Comparison of ENCODE assay signal across 18 mouse cellular contexts in genomic region chr11:78324965-78325364, GRCm38 (mm10). TPM values are rescaled to one million over a fixed set of nuclear protein-coding genes. Genes with fewer than 3 reads are reported as not detected.
DNase-seq lines count a peak whose midpoint lies in the region; ATAC-seq and TF ChIP-seq lines count a peak whose summit lies in the region.
"Had no signal": no experiment of that assay in that cellular context is flagged by ENCODE, and none has a peak within 500 bp of the region (broad histone marks: within the 10 kb centered on the region; RNA-seq: fewer than 3 reads in every experiment).

No protein-coding gene starts in this region.

- peaks cover 10 to 13% of the 10 kb centered on the region in 2 experiments for H3K4me1 ChIP-seq in liver, embryonic 14.5 days (replicated peaks; ENCODE audit: control insufficient read depth in 2 of 2, insufficient read depth in 2 of 2, low read length in 1 of 2)
- H3K4me1 ChIP-seq in liver, embryonic 11.5 days (replicated peaks; ENCODE audit: control insufficient read depth, insufficient read depth, low read length): peaks cover 12% of the 10 kb centered on the region
- peaks cover 31% of the 10 kb centered on the region for H3K4me1 ChIP-seq in forebrain, embryonic 16.5 days (replicated peaks; ENCODE audit: control insufficient read depth, insufficient read depth, low read length)
- H3K4me1 ChIP-seq in neural tube, embryonic 13.5 days (replicated peaks): peaks cover 46% of the 10 kb centered on the region
- H3K4me1 ChIP-seq in lung, adult 2 months (ENCODE audit: control insufficient read depth, insufficient read depth, low read length): peaks cover 13% of the 10 kb centered on the region

- no peak overlapping the region for H3K9ac ChIP-seq in liver, embryonic 14.5 days (replicated peaks)
- H3K9ac ChIP-seq in liver, embryonic 11.5 days (ENCODE audit: low read depth, low read length): no peak overlapping the region
- no peak overlapping the region for H3K9ac ChIP-seq in forebrain, embryonic 16.5 days (replicated peaks; ENCODE audit: low read depth, low read length)
- H3K9ac ChIP-seq in neural tube, embryonic 13.5 days: no peak overlapping the region
- H3K9ac ChIP-seq: liver, postnatal 0 days; stomach, embryonic 15.5 days had no signal

- H3K36me3 ChIP-seq in liver, embryonic 14.5 days (replicated peaks; ENCODE audit: control insufficient read depth, insufficient read depth, low read depth): peaks cover 27% of the 10 kb centered on the region
- H3K36me3 ChIP-seq in liver, embryonic 11.5 days (ENCODE audit: control insufficient read depth, insufficient read depth, low read length): peaks cover 19% of the 10 kb centered on the region
- H3K36me3 ChIP-seq in forebrain, embryonic 16.5 days (ENCODE audit: control insufficient read depth, insufficient read depth): no peaks in the 10 kb centered on the region
- no peaks in the 10 kb centered on the region for H3K36me3 ChIP-seq in neural tube, embryonic 13.5 days

- 86% methylated on average over 12 of the region's 12 CpGs for WGBS in liver, embryonic 14.5 days (ENCODE audit: insufficient replicate concordance)
- WGBS in liver, embryonic 11.5 days: 90% methylated on average over 12 of the region's 12 CpGs
- WGBS in forebrain, embryonic 16.5 days: 84% methylated on average over 12 of the region's 12 CpGs
- 95% methylated on average over 12 of the region's 12 CpGs for WGBS in neural tube, embryonic 13.5 days
- 94% methylated on average over 12 of the region's 12 CpGs for WGBS in lung, adult 2 months

- TF ChIP-seq POLR2A in lung, adult 2 months (IDR thresholded peaks at IDR 0.05; ENCODE audit: borderline replicate concordance, extremely low read depth, low read depth, low read length): no peak

- no peaks in the 10 kb centered on the region for H3K27me3 ChIP-seq in liver, embryonic 14.5 days (ENCODE audit: control insufficient read depth, insufficient read depth, low read length)
- H3K27me3 ChIP-seq in liver, embryonic 11.5 days (replicated peaks; ENCODE audit: control insufficient read depth, insufficient read depth, low read length): no peaks in the 10 kb centered on the region
- H3K27me3 ChIP-seq in forebrain, embryonic 16.5 days (replicated peaks; ENCODE audit: control insufficient read depth, insufficient read depth, low read length): no peaks in the 10 kb centered on the region
- H3K27me3 ChIP-seq in neural tube, embryonic 13.5 days: no peaks in the 10 kb centered on the region
- H3K27me3 ChIP-seq: stomach, embryonic 15.5 days had no signal

- H3K4me2 ChIP-seq in liver, embryonic 14.5 days (ENCODE audit: low read depth): no peak overlapping the region
- no peak overlapping the region for H3K4me2 ChIP-seq in liver, embryonic 11.5 days
- peak overlapping the region; percentile 46 for H3K4me2 ChIP-seq in forebrain, embryonic 16.5 days (ENCODE audit: low read length)
- H3K4me2 ChIP-seq in neural tube, embryonic 13.5 days: peak overlapping the region; percentile 50
- H3K4me2 ChIP-seq: midbrain, embryonic 11.5 days; stomach, embryonic 15.5 days had no signal

- H3K9me3 ChIP-seq in liver, embryonic 14.5 days (ENCODE audit: control insufficient read depth, low read length): no peaks in the 10 kb centered on the region
- H3K9me3 ChIP-seq in liver, embryonic 11.5 days (ENCODE audit: control insufficient read depth, low read length): no peaks in the 10 kb centered on the region
- no peaks in the 10 kb centered on the region for H3K9me3 ChIP-seq in forebrain, embryonic 16.5 days (ENCODE audit: control insufficient read depth, low read length)
- H3K9me3 ChIP-seq in neural tube, embryonic 13.5 days: no peaks in the 10 kb centered on the region
- H3K9me3 ChIP-seq: stomach, embryonic 15.5 days had no signal

- H3K4me3 ChIP-seq in liver, embryonic 14.5 days (ENCODE audit: insufficient read depth in 1 of 2, low read depth in 2 of 2, low read length in 2 of 2): no peak overlapping the region
- no peak overlapping the region for H3K4me3 ChIP-seq in liver, embryonic 11.5 days (ENCODE audit: low read depth, low read length)
- 0 out of 2 replicates have a peak overlapping the region, but pooled peaks have one; percentile 17 for H3K4me3 ChIP-seq in forebrain, embryonic 16.5 days (replicated peaks; ENCODE audit: low read length)
- H3K4me3 ChIP-seq in neural tube, embryonic 13.5 days: peak overlapping the region; percentile 22; the same call in 1 of the 2 replicates
- H3K4me3 ChIP-seq in lung, adult 2 months (replicated peaks; ENCODE audit: extremely low read depth, low read depth, low read length): no peak overlapping the region
- H3K4me3 ChIP-seq: myocyte; stomach, embryonic 15.5 days had no signal

- peak; percentile 17; the same call in 1 of the 2 replicates for TF ChIP-seq CTCF in liver, embryonic 14.5 days (IDR thresholded peaks at IDR 0.05; ENCODE audit: low read depth)
- no peak for TF ChIP-seq CTCF in lung, adult 2 months (IDR thresholded peaks at IDR 0.05; ENCODE audit: insufficient read depth, low read length)

- TF ChIP-seq EP300 in liver, embryonic 14.5 days (IDR thresholded peaks at IDR 0.05; ENCODE audit: low read depth): no peak

- H3K27ac ChIP-seq in liver, embryonic 14.5 days: no peak overlapping the region
- no peak overlapping the region for H3K27ac ChIP-seq in liver, embryonic 11.5 days (ENCODE audit: low read depth, low read length)
- H3K27ac ChIP-seq in forebrain, embryonic 16.5 days (ENCODE audit: low read length): no peak overlapping the region
- H3K27ac ChIP-seq in neural tube, embryonic 13.5 days (replicated peaks): peak overlapping the region; percentile 69
- H3K27ac ChIP-seq: stomach, embryonic 15.5 days had no signal

- peak; percentile 53 to 61 for DNase-seq in cerebellum, postnatal 14 days
- DNase-seq in cerebellum, adult 11 months: no peak
- DNase-seq in liver, embryonic 14.5 days (ENCODE audit: low read depth in 3 of 3, low spot score in 3 of 3): no peak
- DNase-seq in liver, embryonic 11.5 days (ENCODE audit: low spot score): no peak
- DNase-seq in embryo, embryonic 11 days: no peak
- DNase-seq in lung, adult 2 months: no peak
- DNase-seq: adrenal gland, postnatal 14 days; B cell, adult 2 months; heart, adult 18-20 months; kidney, adult 18-20 months; kidney, postnatal 10 days; liver, postnatal 0 days; lung, postnatal 4 days had no signal

- no peak for ATAC-seq in liver, embryonic 14.5 days (ENCODE audit: insufficient read depth)
- ATAC-seq in liver, embryonic 11.5 days (replicated peaks; ENCODE audit: low FRiP score): no peak
- no peak for ATAC-seq in forebrain, embryonic 16.5 days
- ATAC-seq in neural tube, embryonic 13.5 days (ENCODE audit: low read depth): no peak
- ATAC-seq: liver, postnatal 0 days had no signal

RNA-seq across cellular contexts. Expression of gene Aldoc, which starts 2.2 kb away (rescaled TPM):
- polyA plus RNA-seq in liver, embryonic 14.5 days (2012; rRNA removed): 4.2 TPM in 2 replicates
- polyA plus RNA-seq in liver, embryonic 14.5 days (2014; fragmentation: Nextera tagmentation; extraction: Ambion mirVana): 6.0 and 6.6 TPM in 2 replicates
- 8.8 and 9.9 TPM in 2 replicates for polyA plus RNA-seq in liver, embryonic 11.5 days (2014; fragmentation: Nextera tagmentation; extraction: Ambion mirVana)
- polyA plus RNA-seq in forebrain, embryonic 16.5 days (2015; fragmentation: Nextera tagmentation; extraction: Ambion mirVana): 152 and 186 TPM in 2 replicates
- polyA plus RNA-seq in neural tube, embryonic 13.5 days (2015; fragmentation: Nextera tagmentation; extraction: Ambion mirVana): 143 and 149 TPM in 2 replicates
- 8.4 and 10.4 TPM in 2 replicates for polyA plus RNA-seq in lung, adult 2 months (2012; rRNA removed)

RNA-seq across cellular contexts. Expression of gene Pigs, which starts 3.2 kb away (rescaled TPM):
- 19.6 and 22.0 TPM in 2 replicates for polyA plus RNA-seq in liver, embryonic 14.5 days (2012; rRNA removed)
- 23.5 and 26.1 TPM in 2 replicates for polyA plus RNA-seq in liver, embryonic 14.5 days (2014; fragmentation: Nextera tagmentation; extraction: Ambion mirVana)
- 63.6 and 68.2 TPM in 2 replicates for polyA plus RNA-seq in liver, embryonic 11.5 days (2014; fragmentation: Nextera tagmentation; extraction: Ambion mirVana)
- polyA plus RNA-seq in forebrain, embryonic 16.5 days (2015; fragmentation: Nextera tagmentation; extraction: Ambion mirVana): 61.1 and 61.4 TPM in 2 replicates
- 79.6 and 79.7 TPM in 2 replicates for polyA plus RNA-seq in neural tube, embryonic 13.5 days (2015; fragmentation: Nextera tagmentation; extraction: Ambion mirVana)
- 68.4 and 69.0 TPM in 2 replicates for polyA plus RNA-seq in lung, adult 2 months (2012; rRNA removed)

RNA-seq across cellular contexts. Expression of gene Unc119, which starts 18.3 kb away (rescaled TPM):
- polyA plus RNA-seq in liver, embryonic 14.5 days (2012; rRNA removed): 33.5 and 40.3 TPM in 2 replicates
- 20.9 and 25.2 TPM in 2 replicates for polyA plus RNA-seq in liver, embryonic 14.5 days (2014; fragmentation: Nextera tagmentation; extraction: Ambion mirVana)
- 68.9 and 72.7 TPM in 2 replicates for polyA plus RNA-seq in liver, embryonic 11.5 days (2014; fragmentation: Nextera tagmentation; extraction: Ambion mirVana)
- polyA plus RNA-seq in forebrain, embryonic 16.5 days (2015; fragmentation: Nextera tagmentation; extraction: Ambion mirVana): 68.6 and 69.1 TPM in 2 replicates
- polyA plus RNA-seq in neural tube, embryonic 13.5 days (2015; fragmentation: Nextera tagmentation; extraction: Ambion mirVana): 80.0 and 81.9 TPM in 2 replicates
- 55.4 and 64.1 TPM in 2 replicates for polyA plus RNA-seq in lung, adult 2 months (2012; rRNA removed)

RNA-seq across cellular contexts. Expression of gene Spag5, which starts 23.6 kb away (rescaled TPM):
- polyA plus RNA-seq in liver, embryonic 14.5 days (2012; rRNA removed): 27.8 and 39.7 TPM in 2 replicates
- 27.6 and 31.5 TPM in 2 replicates for polyA plus RNA-seq in liver, embryonic 14.5 days (2014; fragmentation: Nextera tagmentation; extraction: Ambion mirVana)
- polyA plus RNA-seq in liver, embryonic 11.5 days (2014; fragmentation: Nextera tagmentation; extraction: Ambion mirVana): 48.3 and 50.3 TPM in 2 replicates
- polyA plus RNA-seq in forebrain, embryonic 16.5 days (2015; fragmentation: Nextera tagmentation; extraction: Ambion mirVana): 21.6 and 22.1 TPM in 2 replicates
- polyA plus RNA-seq in neural tube, embryonic 13.5 days (2015; fragmentation: Nextera tagmentation; extraction: Ambion mirVana): 7.0 and 8.2 TPM in 2 replicates
- polyA plus RNA-seq in lung, adult 2 months (2012; rRNA removed): 1.4 and 1.6 TPM in 2 replicates

RNA-seq across cellular contexts. Expression of gene BC030499, which starts 34.3 kb away (rescaled TPM):
- polyA plus RNA-seq in liver, embryonic 14.5 days (2012; rRNA removed): 0.17 and 0.25 TPM in 2 replicates
- 0.06 TPM in 1 of 2 replicates, not detected in the other for polyA plus RNA-seq in liver, embryonic 14.5 days (2014; fragmentation: Nextera tagmentation; extraction: Ambion mirVana)
- 0.18 and 0.36 TPM in 2 replicates for polyA plus RNA-seq in liver, embryonic 11.5 days (2014; fragmentation: Nextera tagmentation; extraction: Ambion mirVana)
- not detected in 2 replicates for polyA plus RNA-seq in forebrain, embryonic 16.5 days (2015; fragmentation: Nextera tagmentation; extraction: Ambion mirVana)
- 0.19 and 0.25 TPM in 2 replicates for polyA plus RNA-seq in neural tube, embryonic 13.5 days (2015; fragmentation: Nextera tagmentation; extraction: Ambion mirVana)
- 0.22 and 0.27 TPM in 2 replicates for polyA plus RNA-seq in lung, adult 2 months (2012; rRNA removed)

Comparison
In these comparisons a context has a peak if more than half of its experiments do, and no peak if none do; other contexts are left out.
1. DNase-seq: peak in cerebellum, postnatal 14 days (2 of 2); none in cerebellum, adult 11 months (single experiment), liver, embryonic 14.5 days (0 of 3), liver, embryonic 11.5 days (single experiment), embryo, embryonic 11 days (single experiment) and lung, adult 2 months (single experiment).
2. H3K4me2 ChIP-seq: peak in forebrain, embryonic 16.5 days (single experiment) and neural tube, embryonic 13.5 days (single experiment); none in liver, embryonic 14.5 days (single experiment) and liver, embryonic 11.5 days (single experiment).
3. H3K4me3 ChIP-seq: peak in forebrain, embryonic 16.5 days (single experiment) and neural tube, embryonic 13.5 days (single experiment); none in liver, embryonic 14.5 days (0 of 2), liver, embryonic 11.5 days (single experiment) and lung, adult 2 months (single experiment).
4. RNA of gene Aldoc, which starts 2.2 kb away (polyA plus RNA-seq): 152 to 186 TPM in forebrain, embryonic 16.5 days and 143 to 149 TPM in neural tube, embryonic 13.5 days; 8.4 to 10.4 TPM in lung, adult 2 months, 8.8 to 9.9 TPM in liver, embryonic 11.5 days and 4.2 to 6.6 TPM in liver, embryonic 14.5 days; every median in the first group is over 10 times any median in the second.